Mouse (Mus musculus): ENCODE data around the gene Fbxo36. TPM values are rescaled to one million over a fixed set of nuclear protein-coding genes. Genes with fewer than 3 reads are reported as not detected.

The Fbxo36 gene
- polyA plus RNA-seq, 1 experiment from 2014 or later, result 10.1 TPM

Other genes with a start within 250 kb of the Fbxo36 start
- 4.7 and 5.0 TPM in 2 replicates for gene Dner, start 143.6 kb upstream of the Fbxo36 start, polyA plus RNA-seq (2016; fragmentation: Nextera tagmentation; extraction: Ambion mirVana)
- gene Trip12, start 675 bp downstream of the Fbxo36 start, polyA plus RNA-seq (2016; fragmentation: Nextera tagmentation; extraction: Ambion mirVana), result 76.2 and 83.1 TPM in 2 replicates
- 0.19 and 0.23 TPM in 2 replicates for gene Slc16a14, start 95.3 kb downstream of the Fbxo36 start, polyA plus RNA-seq (2016; fragmentation: Nextera tagmentation; extraction: Ambion mirVana)